Mouse (Mus musculus): Measurements from ENCODE around the gene Tmem191c.

The Tmem191c gene

GRCm38 (mm10) chr16:17329848-17330570 is 54.1 kb downstream of the Tmem191c start:
- no peak for DNase-seq (ENCODE audit: extremely low spot score)

DNA sequence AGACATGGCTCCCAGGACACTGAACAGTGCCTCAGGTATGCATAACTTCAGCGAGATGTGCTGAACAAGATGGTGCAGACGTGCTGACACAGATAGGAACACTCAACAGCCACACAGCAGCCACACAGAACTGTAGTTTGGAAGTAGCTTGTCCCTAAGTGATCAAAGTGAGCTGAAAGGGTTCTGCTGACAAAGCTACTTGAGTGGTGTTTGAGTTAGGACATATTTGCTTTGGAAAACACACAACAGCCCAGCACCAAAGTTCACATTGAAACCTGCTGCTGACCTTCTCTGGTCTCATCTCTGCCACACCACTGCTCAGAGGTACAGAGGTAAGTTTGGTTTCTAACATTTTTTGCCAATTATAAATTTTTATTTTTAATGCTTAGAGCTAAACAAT is 55.2 kb downstream of the Tmem191c start, which contains the start of gene Serpind1:
TSS of gene Serpind1 (plus strand) at position 256 of the 400 bp plus-strand sequence.
- DNase-seq (ENCODE audit: extremely low spot score), result no peak

- no peak for DNase-seq (ENCODE audit: extremely low spot score)
These were observed 56.0 kb downstream of the Tmem191c start for GRCm38 (mm10) chr16:17331855-17332254.

Measured in embryo, embryonic 9.5 days (tissue).